Mouse (Mus musculus): ENCODE results near the gene Igfbp2.

DNA sequence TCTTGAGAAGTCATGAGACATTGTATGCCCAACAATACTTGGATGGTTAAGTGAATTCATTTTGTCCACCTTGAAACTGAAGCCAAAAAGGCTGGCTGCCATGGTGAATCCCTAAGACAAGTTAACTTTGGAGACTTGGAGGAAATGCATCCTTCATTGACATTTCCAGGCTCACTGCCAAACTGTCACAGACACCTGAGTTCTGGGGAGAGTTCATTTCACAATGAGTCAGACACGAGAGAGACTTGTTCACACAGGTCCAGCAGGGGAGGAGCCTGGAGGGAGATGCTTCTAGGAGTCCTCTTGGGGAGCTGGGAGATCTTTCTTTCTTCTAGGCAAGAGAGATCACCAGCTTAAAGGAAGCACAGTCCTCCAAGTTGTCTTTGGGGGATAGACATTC, 63.6 kb downstream of the Igfbp2 start:
- no peak for TF ChIP-seq CTCF (IDR thresholded peaks at IDR 0.05; ENCODE audit: low read depth, low read length)
- no peak for TF ChIP-seq POLR2A (IDR thresholded peaks at IDR 0.05; ENCODE audit: extremely low read depth, insufficient read depth, low read length)
